Mouse (Mus musculus): ENCODE results near the gene Sox5.

The Sox5 gene

GRCm38 (mm10) chr6:144136894-144137293, 644.9 kb downstream of the Sox5 start:
- DNase-seq (ENCODE audit: extremely low read depth, low read depth) = no peak

GRCm38 (mm10) chr6:144129927-144130326, 651.9 kb downstream of the Sox5 start:
- DNase-seq (ENCODE audit: extremely low read depth, low read depth) = no peak

- no peak for DNase-seq (ENCODE audit: extremely low read depth, low read depth)
Measured at GRCm38 (mm10) chr6:144119961-144120360, 661.8 kb downstream of the Sox5 start.

- DNase-seq (ENCODE audit: extremely low read depth, low read depth) = no peak
Measured at GRCm38 (mm10) chr6:144116646-144117045, 665.1 kb downstream of the Sox5 start.

- no peak for DNase-seq (ENCODE audit: extremely low read depth, low read depth)
Measured at GRCm38 (mm10) chr6:144111561-144111960, 670.2 kb downstream of the Sox5 start.

GRCm38 (mm10) chr6:144106848-144107247, 674.9 kb downstream of the Sox5 start:
- DNase-seq (ENCODE audit: extremely low read depth, low read depth) = no peak

GRCm38 (mm10) chr6:144105645-144106044, 676.1 kb downstream of the Sox5 start:
- DNase-seq (ENCODE audit: extremely low read depth, low read depth) = no peak

GRCm38 (mm10) chr6:144103612-144104011, 678.2 kb downstream of the Sox5 start:
- no peak for DNase-seq (ENCODE audit: extremely low read depth, low read depth)

- DNase-seq (ENCODE audit: extremely low read depth, low read depth) = no peak
Measured at GRCm38 (mm10) chr6:144100852-144101251, 680.9 kb downstream of the Sox5 start.

GRCm38 (mm10) chr6:144098119-144098518, 683.7 kb downstream of the Sox5 start:
- DNase-seq (ENCODE audit: extremely low read depth, low read depth) = no peak

GRCm38 (mm10) chr6:144088256-144088655, 693.5 kb downstream of the Sox5 start:
- no peak for DNase-seq (ENCODE audit: extremely low read depth, low read depth)

- DNase-seq (ENCODE audit: extremely low read depth, low read depth) = no peak
Measured at GRCm38 (mm10) chr6:144086096-144086810, 695.5 kb downstream of the Sox5 start.

- no peak for DNase-seq (ENCODE audit: extremely low read depth, low read depth)
Measured at GRCm38 (mm10) chr6:144082297-144082696, 699.5 kb downstream of the Sox5 start.

- DNase-seq (ENCODE audit: extremely low read depth, low read depth) = no peak
Measured at GRCm38 (mm10) chr6:144077826-144078225, 704.0 kb downstream of the Sox5 start.

- no peak for DNase-seq (ENCODE audit: extremely low read depth, low read depth)
Measured at GRCm38 (mm10) chr6:144076376-144076775, 705.4 kb downstream of the Sox5 start.

GRCm38 (mm10) chr6:144075327-144075941, 706.3 kb downstream of the Sox5 start:
- no peak for DNase-seq (ENCODE audit: extremely low read depth, low read depth)

GRCm38 (mm10) chr6:144074826-144075225, 707.0 kb downstream of the Sox5 start:
- DNase-seq (ENCODE audit: extremely low read depth, low read depth) = no peak

GRCm38 (mm10) chr6:144070461-144070860, 711.3 kb downstream of the Sox5 start:
- no peak for DNase-seq (ENCODE audit: extremely low read depth, low read depth)

GRCm38 (mm10) chr6:144067491-144067890, 714.3 kb downstream of the Sox5 start:
- no peak for DNase-seq (ENCODE audit: extremely low read depth, low read depth)

GRCm38 (mm10) chr6:144062428-144062827, 719.3 kb downstream of the Sox5 start:
- no peak for DNase-seq (ENCODE audit: extremely low read depth, low read depth)

- DNase-seq (ENCODE audit: extremely low read depth, low read depth) = no peak
Measured at GRCm38 (mm10) chr6:144061814-144062213, 720.0 kb downstream of the Sox5 start.

- no peak for DNase-seq (ENCODE audit: extremely low read depth, low read depth)
Measured at GRCm38 (mm10) chr6:144057098-144057632, 724.6 kb downstream of the Sox5 start.

Measured in MEL-GATA-1-ER (cell line).